Mouse (Mus musculus) gastrocnemius, postnatal 36 days (tissue): ENCODE data around the gene Zmynd12. TPM values are rescaled to one million over a fixed set of nuclear protein-coding genes. Genes with fewer than 3 reads are reported as not detected.
A peak's percentile ranks its signal among the peaks of the same experiment; 100 is the strongest.

ENCODE experiments used
- DNase-seq, 2 experiments: peaks; one replicate each; pipeline ENCODE4 v3.0.0; 2022
- intact Hi-C: fragments of 180-260 bp; cut with DNase I; formaldehyde crosslinking; loops from one replicate; pipeline ENCODE4 v1.15.1; 2025
- total RNA-seq, 2 experiments: library from RNA; stranded (reverse); gene quantifications; 2 replicates each; pipeline ENCODE4 v1.2.3; 2021

The Zmynd12 gene
- total RNA-seq, 2 experiments from 2014 or later: not detected

DNA sequence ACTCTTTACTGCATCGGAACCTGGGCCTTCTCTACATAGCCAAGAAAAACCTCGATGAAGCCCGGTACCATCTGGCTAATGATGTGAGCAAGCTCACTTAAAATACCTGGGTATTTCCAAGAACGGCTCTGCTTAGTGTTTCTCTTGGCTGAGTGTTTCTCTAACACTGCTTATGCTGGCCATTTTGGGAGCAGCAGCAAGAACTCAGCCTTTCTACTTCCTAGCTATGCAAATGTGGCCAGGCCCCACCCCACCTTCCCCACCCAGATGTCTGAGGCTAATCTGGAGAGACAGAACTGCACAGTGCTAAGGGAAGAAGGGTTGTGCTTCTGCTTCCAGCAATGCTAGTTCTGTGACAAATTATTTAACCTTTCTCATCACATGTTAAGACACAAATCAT, 19.2 kb downstream of the Zmynd12 start:
- intact Hi-C loops: no loop called here
- DNase-seq: no peak

DNA sequence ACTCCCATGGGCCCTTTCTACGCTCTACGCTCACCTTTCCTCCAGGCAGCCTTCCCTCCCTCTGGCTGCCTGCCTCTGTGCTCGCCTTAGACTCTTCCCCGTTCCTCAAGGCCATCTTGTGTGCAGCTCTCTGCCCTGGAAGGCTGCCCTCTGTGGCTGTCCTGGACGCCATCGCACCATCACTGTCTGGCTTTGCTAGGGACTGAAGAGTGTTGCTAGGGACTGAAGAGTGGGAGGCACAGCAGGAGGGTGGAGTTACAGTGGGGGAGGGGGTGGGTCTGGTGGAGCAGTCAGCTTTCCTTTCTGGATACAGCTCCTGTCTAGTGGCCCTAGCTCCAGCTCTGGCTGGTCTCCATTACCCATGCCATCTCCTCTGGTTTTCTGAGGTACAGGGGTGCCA, 19.9 kb downstream of the Zmynd12 start:
- intact Hi-C loops: no loop called here
- DNase-seq: no peak

DNA sequence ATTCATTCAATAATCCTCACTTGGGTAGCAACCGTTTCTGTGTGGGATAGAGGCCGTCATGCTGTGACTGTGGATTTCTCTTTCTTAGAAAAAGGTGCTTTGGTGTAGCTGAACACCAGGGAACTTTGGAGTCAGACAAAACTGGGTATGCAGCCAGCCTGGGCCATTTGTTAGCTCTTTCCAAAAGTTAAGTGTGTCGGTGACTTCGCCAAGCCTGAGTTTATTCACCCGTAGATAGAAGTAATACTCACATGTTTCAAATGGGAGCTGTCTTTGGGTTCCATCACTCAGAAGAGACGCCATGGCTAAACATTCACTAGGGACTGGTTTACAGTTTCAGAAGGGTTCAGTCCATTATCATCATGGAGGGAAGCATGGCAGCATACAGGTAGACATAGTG, 24.6 kb downstream of the Zmynd12 start:
- no peak for DNase-seq
- intact Hi-C loops: no loop called here

DNA sequence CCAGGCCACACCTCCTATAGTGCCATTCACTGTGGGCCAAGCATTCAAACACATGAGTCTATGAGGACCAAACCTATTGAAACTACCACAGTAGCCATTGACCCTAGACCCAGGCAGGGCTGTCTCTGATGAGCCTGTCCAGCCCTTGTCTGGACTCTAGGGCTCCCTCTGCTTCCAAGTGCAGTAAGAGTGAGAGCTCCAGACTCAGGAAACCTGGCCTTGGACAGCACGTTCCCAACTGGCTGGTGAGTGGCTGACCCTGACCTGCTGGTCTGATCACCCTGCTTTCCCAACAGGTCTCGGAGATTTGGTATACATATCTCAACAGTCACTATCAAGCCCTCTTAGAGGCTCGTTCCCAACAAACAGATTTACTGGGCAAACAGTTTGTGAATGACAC, 25.2 kb downstream of the Zmynd12 start:
- intact Hi-C loops: no loop called here
- DNase-seq: no peak

DNA sequence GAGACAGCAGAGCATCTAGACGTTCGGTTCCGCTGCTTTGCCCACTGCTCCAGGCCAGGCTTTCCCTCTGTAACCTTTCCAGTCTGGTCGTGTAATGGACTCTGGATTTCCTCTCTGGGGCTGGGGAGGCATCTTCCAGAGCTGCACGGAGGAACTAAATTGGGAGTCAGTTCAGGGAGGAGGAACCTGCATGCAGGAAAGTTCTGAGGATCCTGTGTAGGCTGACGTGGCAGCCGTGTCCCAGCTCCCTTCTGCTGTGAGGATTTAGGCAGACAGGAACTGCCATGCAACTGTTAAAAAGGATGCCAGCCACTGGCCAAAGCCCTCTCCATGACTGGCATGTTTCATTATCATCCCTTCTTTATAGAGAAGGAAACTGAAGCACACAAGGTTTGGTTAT, 27.8 kb downstream of the Zmynd12 start:
- no peak for DNase-seq
- intact Hi-C loops: no loop called here

DNA sequence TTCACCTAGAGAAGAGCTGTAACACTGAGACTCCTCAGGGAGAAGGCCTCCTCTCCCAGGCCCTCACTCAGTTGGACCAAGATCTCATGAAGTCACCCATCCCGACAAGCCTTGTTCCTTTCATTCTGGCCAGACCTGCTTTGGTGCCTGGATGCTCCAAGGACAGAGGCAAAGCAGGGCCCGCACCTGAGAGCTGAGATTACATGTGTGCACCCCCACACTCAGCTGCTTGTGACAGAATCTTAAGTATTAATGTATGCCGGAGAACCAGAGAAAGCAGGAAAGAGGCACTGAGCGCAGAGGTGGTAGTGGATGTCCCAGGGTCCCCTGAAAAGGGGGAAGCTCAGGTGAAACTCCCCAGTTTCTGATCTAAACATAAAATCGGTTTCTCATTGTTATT, 30.5 kb downstream of the Zmynd12 start:
- intact Hi-C loops: no loop called here
- DNase-seq: no peak

DNA sequence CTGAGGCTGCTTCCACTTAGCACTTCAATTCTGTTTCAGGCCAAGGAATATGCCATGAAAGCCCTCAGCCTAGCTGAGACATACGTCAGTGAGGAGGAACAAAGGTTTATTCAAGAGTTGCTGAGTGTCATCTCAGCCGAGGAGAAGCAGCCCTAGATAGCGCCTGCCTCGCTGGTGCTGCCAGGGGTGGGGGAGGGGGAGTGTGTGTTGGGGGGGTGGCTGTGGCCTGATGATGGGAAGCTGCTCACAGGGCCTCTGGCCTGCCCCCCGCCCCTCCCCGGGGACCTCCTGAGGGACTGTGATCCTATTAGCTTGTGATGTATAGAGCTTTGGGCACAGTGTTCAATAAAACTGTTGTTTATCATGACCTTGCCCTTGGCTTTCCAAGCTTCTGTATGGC, 30.9 kb downstream of the Zmynd12 start:
- DNase-seq: no peak
- intact Hi-C loops: no loop called here

DNA sequence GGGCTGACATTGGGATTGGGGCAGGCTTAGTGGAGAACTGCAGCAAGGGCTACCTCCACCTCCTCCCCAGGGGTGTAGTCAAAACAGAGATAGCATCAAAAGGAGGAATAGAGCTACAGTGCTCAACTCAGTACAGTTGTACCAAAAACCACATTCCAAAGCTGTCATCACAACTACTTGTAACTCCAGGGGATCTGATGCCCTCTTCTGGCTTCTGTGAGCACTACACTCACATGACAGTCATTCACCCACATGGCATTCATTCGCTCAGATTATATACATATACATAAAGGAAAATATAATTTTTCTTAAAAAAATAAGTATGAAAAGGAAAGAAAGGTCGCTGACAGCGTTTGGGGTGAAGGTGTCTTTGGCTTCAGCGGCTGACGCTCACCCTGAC, 37.7 kb downstream of the Zmynd12 start:
- intact Hi-C loops: no loop called here
- DNase-seq: no peak

DNA sequence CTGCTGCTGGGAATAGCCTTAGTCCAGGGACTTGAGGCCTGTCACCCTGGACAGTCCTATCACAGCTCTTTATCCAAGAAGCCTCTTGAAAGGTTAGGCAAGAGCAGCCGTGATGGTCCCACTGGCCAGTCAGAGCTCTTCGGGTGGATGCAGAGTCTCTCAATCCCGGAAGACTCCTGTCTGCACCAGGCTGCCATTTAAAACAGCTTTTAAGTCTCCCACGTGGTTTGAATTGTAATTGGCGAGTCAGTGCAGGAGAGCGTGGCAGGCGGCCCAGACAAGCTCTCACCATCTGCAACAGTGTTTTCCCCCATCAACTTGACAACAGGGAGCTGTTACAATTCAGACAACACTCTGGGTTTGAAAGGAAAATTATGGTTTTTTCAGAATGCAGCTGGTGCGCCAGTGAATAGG, 38.1 kb downstream of the Zmynd12 start:
- intact Hi-C loops: no loop called here
- peak; percentile 26 to 32 for DNase-seq

DNA sequence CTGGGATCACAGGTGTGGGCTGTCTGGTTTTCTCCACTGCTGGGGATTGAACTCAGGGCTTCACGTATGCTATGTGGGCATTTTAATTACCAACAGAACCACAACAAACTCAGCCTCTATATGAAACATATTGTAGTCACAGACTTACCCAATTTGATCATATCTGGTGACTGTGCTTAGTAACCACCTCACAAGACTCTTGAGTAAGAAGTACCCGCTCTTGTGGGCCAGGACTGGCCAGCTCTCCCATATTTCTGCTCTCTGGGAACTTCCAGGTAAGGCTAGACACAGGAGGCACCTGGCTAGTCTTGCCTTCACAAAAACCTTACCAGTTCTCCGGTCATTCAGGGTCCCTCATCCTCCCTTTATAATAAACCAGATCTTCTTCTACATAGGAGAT, 39.8 kb downstream of the Zmynd12 start:
- no peak for DNase-seq
- intact Hi-C loops: no loop called here

DNA sequence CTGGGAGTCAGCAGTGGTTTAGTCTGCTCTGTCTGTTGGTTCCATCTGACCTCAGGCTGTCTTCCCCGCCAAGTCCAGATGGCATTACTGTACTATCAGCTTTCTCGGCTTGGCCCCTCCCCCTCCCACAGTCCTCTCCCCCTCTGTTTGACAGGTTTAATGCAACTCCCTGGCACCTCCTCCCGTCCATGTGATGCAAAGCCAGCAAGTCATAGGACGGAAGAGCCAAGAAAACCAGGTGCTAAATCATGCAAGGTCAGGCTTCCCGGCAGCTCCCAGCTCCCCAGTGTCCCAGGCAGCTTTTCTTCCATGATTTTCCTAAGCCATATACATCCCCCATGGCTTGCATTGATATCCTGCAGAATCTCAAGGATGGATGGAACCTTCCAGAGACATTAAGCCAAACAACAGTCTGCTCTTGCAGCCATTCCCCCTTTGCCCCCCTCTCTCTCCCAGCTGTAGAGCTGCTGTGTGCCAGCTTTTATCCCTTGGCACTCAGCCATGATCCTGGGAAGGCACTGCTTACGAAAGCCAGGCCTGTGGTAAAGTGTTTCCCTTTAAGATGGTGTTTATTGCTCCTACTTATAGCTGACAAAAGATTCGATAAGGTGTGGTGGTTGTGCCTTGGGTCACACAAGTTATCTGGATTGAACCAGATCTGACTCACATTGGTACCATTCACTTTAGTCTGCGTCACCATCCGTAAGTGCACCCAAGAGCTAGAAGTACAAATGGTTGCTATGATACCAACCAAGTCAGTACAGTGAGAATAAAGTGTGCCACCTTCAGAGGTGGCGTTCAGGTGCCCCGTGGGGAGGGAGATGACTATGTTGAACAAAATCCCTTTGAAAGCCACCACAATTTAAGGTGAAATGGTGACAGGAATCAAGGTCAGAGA, 40.5 kb downstream of the Zmynd12 start:
- DNase-seq: peak; percentile 27 to 65
- intact Hi-C loops: no loop called here

DNA sequence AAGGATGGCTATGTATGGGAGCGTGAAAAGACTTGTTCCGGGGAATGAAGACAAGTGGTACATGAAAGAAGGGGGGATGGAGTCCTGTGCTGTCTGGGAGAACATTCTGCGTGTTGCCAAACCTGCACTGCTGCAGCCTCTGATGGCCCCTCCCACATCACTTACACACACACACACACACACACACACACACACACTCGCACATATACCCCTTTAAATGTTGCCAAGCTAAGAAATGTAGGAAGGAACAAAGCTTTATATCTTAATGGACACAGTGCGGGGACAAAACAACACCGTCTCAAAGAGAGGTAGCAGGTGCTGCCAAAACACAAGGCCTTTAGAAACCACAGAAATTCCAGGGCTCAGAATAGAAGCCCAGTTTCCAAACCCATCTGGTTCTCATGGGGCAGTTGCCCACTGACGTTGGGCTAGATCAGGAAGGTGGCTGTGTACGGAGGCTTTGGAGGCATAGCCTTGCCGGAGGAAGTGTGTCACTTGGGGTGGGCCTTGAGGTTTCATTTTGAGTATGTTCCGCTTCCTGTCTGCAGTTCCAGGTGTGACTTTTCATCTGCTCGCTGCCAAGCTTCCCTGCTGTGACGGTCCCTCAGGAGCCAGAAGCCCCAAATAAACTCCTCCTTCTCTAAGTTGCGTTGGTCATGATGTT, 41.3 kb downstream of the Zmynd12 start:
- no peak for DNase-seq
- intact Hi-C loops: no loop called here

DNA sequence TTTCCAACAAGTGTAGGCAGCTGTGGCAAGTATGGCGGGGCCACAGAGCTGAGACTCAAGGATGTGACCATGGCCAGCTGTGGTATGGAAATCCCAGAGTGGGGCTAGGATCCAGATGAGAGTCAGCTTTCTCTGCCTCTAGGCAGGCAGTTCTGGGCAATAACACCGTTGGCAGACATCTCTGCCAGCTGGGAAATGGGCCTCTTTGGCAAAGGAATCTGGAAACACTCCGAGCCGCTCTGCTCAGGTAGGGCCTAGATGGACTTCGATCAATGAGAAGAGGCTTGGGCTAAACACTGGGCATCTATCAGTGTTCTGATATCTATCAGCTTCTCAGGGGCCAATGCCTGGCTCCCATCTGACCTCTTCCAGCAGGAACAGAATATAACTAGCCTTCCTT, 43.2 kb downstream of the Zmynd12 start:
- intact Hi-C loops: no loop called here
- DNase-seq: no peak

DNA sequence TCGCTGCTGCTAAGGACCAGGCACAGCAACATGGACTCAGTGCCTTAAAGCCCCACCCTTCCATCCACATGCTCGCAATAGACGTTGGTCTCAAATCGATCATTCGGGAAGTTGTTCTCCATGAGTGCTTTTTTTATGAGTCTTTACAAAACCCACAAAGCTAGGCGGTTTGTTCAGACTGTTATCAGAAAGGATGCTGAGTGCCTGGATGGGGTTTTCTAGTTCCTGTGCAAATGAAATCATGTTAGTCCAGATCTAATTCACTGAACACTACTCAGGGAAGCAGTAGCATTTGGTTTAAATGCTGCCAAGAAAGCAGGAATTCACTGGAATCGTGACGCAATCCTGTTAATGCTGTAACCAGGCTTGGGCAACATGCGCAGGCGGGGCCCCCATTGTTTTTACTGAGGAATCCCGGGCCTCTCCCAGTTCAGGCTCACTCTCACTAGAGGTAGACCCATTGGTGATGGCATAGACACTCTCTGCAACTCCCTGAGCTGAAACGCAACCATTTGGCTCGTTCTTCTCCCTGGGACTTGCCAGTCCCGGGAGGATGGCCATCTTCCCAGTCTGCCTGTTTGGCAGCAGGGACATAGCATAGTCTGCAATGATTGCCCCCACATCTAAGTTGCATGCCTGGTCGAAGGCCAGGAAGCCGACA, 45.2 kb downstream of the Zmynd12 start:
- intact Hi-C loops: no loop called here
- DNase-seq: no peak

DNA sequence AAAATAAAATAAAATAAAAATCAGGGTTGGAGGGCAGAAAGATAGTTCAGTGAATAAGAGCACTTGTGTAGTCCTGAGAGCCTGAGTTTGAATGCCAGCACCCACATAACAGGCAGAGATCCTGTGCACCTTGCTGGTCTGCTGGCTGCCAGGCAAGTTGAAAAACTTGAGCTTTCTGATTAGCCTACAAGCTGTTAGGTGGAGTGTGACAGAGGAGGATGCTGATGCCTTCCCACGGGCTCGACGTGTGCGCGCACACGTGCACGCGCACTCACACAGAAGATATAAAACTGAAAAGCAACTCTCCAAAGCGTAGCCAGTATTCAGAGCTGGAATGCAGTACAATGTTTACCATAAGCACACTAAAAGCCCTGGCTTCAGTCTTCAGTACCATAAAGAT, 49.9 kb downstream of the Zmynd12 start:
- DNase-seq: no peak
- intact Hi-C loops: no loop called here

DNA sequence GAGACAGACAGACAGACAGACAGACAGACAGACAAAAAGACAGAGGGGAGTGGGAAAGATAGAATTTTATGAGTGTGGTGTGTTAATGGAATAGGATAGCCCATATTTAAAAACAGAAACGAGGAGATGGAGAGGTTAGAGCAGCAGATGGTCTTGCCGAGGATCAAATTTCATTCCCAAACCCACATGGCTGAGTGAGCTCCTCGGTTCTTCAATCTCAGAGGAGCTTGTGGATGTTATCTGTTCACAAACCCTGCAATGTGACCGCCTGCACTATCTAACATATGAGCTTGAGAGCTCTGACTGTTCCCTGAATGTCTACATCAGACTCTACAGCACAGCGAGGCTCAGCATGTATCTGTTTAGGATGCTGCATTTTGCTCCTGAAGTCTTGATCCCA, 50.5 kb downstream of the Zmynd12 start:
- intact Hi-C loops: no loop called here
- no peak for DNase-seq

DNA sequence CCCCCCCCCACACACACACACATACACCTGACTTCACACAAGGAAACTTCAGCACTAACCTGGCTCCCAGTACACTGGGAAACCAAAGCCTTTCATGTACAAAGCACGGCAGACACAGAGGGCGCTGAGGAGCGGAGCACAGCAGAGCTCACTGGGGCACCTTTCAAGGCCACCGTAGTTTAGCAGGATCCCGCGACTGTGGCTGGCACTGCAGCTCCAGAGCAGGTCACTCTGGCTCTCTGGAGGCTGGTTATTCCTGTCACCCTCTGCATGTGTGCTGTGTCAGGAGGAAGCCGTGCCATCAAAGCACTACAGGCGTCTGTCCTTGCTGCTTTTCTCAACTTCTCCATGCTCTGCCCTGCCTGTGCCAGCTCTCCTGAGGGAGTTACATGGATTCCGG, 60.4 kb downstream of the Zmynd12 start:
- DNase-seq: no peak
- intact Hi-C loops: no loop called here

DNA sequence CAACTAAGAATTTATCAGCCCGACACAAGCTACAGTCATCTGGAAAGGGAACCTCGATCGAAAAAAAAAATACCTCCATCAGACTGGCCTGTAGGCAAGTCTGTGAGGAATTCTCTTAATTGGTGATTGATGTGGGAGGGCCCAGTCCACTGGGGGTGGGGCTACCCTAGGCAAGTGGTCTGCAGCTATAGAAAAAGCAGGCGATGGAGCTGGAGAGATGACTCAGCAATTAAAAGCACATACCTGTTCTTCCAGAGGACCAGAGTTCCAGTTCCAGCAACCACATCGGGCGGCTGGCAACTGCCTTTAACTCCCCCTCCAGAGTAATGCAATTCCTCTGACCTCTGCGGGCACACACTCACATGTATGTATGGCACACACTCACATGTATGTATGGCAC, 62.3 kb downstream of the Zmynd12 start:
- intact Hi-C loops: no loop called here
- no peak for DNase-seq

DNA sequence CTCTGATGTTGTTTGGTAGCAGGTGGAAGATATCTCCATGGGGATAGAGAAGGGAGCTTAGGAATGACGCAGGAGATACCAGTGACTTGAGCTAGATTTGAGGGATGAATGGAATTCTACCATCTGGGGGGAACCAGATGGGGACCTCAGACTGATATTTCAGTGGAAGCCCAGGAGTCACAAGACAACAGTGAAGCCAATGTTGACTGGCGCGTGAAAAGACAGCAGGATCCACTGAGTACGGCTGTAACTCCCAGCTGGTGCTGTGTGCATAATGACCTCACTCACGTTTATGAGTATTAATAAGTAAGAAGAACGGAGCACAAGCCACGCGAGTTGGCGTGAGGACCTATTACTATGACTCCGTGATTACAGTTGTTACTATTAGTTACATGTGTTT, 67.1 kb downstream of the Zmynd12 start:
- no peak for DNase-seq
- intact Hi-C loops: loop anchor here (5.0 kb wide), 1 partner anchor 57 kb away; no protein-coding TSS in a partner anchor

DNA sequence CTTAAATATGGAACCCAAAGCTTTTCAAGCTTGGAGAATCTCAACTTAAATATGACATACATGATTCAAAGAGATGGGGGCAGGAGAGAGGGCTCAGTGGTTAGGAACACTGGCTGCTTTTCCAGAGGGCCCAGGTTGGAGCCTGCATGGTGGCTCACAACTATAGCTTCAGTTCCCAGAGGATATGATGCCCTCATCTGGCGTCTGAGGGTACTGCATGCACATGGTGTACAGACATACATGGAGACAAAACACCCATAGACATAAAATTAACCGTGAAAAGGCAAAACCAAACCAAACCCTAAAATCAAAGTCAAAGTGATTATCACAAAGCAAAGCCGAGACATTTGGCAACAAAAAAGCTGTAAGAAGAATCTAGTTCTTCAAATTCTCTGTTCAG, 68.2 kb downstream of the Zmynd12 start:
- DNase-seq: no peak
- intact Hi-C loops: loop anchor here (5.0 kb wide), 1 partner anchor 59 kb away; no protein-coding TSS in a partner anchor

DNA sequence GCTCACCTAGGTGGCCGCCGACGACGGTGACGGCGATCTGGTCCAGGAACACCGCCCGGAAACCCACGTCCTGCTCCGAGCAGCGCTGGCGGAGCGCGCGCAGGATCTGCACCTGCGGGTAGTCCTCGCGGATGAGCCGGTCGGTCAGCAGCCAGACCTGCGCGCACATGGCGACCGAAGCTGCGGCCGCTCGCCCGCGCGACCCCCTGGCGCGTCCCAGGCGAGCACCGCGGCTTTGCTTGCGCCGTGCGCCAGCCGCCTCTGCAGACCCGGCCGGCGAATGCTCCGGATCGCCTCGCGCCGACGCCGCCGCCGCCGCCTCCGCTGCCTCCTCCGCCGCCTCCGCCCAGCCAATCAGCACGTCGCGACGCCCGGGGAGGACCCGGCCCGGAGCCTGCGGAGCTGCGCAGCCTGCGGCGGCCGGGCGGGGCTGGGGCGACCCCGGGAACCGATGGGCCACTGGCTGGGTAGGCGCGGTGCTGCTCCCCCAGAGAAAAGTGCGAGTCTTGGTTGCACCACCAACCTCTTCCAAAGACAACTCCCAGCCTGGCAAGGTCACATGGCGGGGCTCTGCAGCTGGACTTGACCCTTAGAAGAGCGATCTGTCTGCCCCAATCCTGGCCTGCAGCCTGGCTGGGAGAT, 69.8 kb downstream of the Zmynd12 start, which contains the start of gene Rimkla:
Gene Rimkla, minus strand, starts transcription at position 338 of the 642 bp plus-strand sequence.
- DNase-seq: peak; percentile 29 to 47
- intact Hi-C loops: loop anchor here (5.0 kb wide), 1 partner anchor 60 kb away; no protein-coding TSS in a partner anchor
